Mouse (Mus musculus): Measurements from ENCODE around the gene H2-Ke6. TPM values are rescaled to one million over a fixed set of nuclear protein-coding genes. Genes with fewer than 3 reads are reported as not detected.

Gene H2-Ke6
- polyA plus RNA-seq, 1 experiment from 2014 or later: 48.0 TPM

- no peak for ATAC-seq (ENCODE audit: insufficient number of reproducible peaks, low FRiP score)
- peaks cover 28% of the 10 kb centered on the region for H3K36me3 ChIP-seq
- peak overlapping the region; percentile 94 for H3K9ac ChIP-seq
- peaks cover 70% of the 10 kb centered on the region for H3K4me1 ChIP-seq (replicated peaks)
- no peak overlapping the region for H3K27ac ChIP-seq (ENCODE audit: poor library complexity, severe bottlenecking)
- H3K27me3 ChIP-seq (replicated peaks): no peaks in the 10 kb centered on the region
- H3K4me3 ChIP-seq: peak overlapping the region; percentile 92
- H3K9me3 ChIP-seq (replicated peaks): no peaks in the 10 kb centered on the region
- WGBS: 86% methylated on average over 18 of the region's 18 CpGs
- H3K4me2 ChIP-seq: peak overlapping the region; percentile 92
These were observed 1.5 kb upstream of the H2-Ke6 start for GRCm38 (mm10) chr17:34029150-34029889.

GRCm38 (mm10) chr17:34028501-34029149 lies 765 bp upstream of the H2-Ke6 start:
- no peaks in the 10 kb centered on the region for H3K9me3 ChIP-seq (replicated peaks)
- no peaks in the 10 kb centered on the region for H3K27me3 ChIP-seq (replicated peaks)
- 68% methylated on average over 17 of the region's 17 CpGs for WGBS
- peak overlapping the region; percentile 88 for H3K4me2 ChIP-seq
- H3K4me3 ChIP-seq: peak overlapping the region; percentile 66
- peaks cover 22% of the 10 kb centered on the region for H3K36me3 ChIP-seq
- H3K9ac ChIP-seq: no peak overlapping the region
- H3K27ac ChIP-seq (ENCODE audit: poor library complexity, severe bottlenecking): 0 out of 2 replicates have a peak overlapping the region, but pooled peaks have one; percentile 12
- no peak for ATAC-seq (ENCODE audit: insufficient number of reproducible peaks, low FRiP score)
- H3K4me1 ChIP-seq (replicated peaks): peaks cover 70% of the 10 kb centered on the region

GRCm38 (mm10) chr17:34026917-34027655 lies 774 bp downstream of the H2-Ke6 start:
- peak overlapping the region; percentile 65 for H3K27ac ChIP-seq (ENCODE audit: poor library complexity, severe bottlenecking)
- peaks cover 58% of the 10 kb centered on the region for H3K4me1 ChIP-seq (replicated peaks)
- H3K36me3 ChIP-seq: peaks cover 32% of the 10 kb centered on the region
- WGBS: 10% methylated on average over 36 of the region's 36 CpGs
- H3K9ac ChIP-seq: peak overlapping the region; percentile 71
- H3K27me3 ChIP-seq (replicated peaks): no peaks in the 10 kb centered on the region
- no peak for ATAC-seq (ENCODE audit: insufficient number of reproducible peaks, low FRiP score)
- H3K9me3 ChIP-seq (replicated peaks): no peaks in the 10 kb centered on the region
- H3K4me2 ChIP-seq: peak overlapping the region; percentile 88
- peak overlapping the region; percentile 66 for H3K4me3 ChIP-seq

GRCm38 (mm10) chr17:34026221-34026620 lies 1.6 kb downstream of the H2-Ke6 start:
- peak overlapping the region; percentile 91; the same call in 1 of the 2 replicates for H3K9ac ChIP-seq
- peak overlapping the region; percentile 75; the same call in 1 of the 2 replicates for H3K4me3 ChIP-seq
- no peaks in the 10 kb centered on the region for H3K9me3 ChIP-seq (replicated peaks)
- peaks cover 58% of the 10 kb centered on the region for H3K4me1 ChIP-seq (replicated peaks)
- peak overlapping the region; percentile 95 for H3K4me2 ChIP-seq
- H3K36me3 ChIP-seq: peaks cover 41% of the 10 kb centered on the region
- WGBS: 42% methylated on average over 2 of the region's 2 CpGs
- no peak overlapping the region for H3K27ac ChIP-seq (ENCODE audit: poor library complexity, severe bottlenecking)
- H3K27me3 ChIP-seq (replicated peaks): no peaks in the 10 kb centered on the region
- ATAC-seq (ENCODE audit: insufficient number of reproducible peaks, low FRiP score): no peak

GRCm38 (mm10) chr17:34025756-34026151 lies 2.1 kb downstream of the H2-Ke6 start:
- H3K4me2 ChIP-seq: peak overlapping the region; percentile 95
- peak overlapping the region; percentile 75 for H3K4me3 ChIP-seq
- no peak overlapping the region for H3K27ac ChIP-seq (ENCODE audit: poor library complexity, severe bottlenecking)
- H3K4me1 ChIP-seq (replicated peaks): peaks cover 58% of the 10 kb centered on the region
- 0 out of 2 replicates have a peak, but pooled peaks cover under 1% of the 10 kb centered on the region for H3K9me3 ChIP-seq (replicated peaks)
- H3K9ac ChIP-seq: peak overlapping the region; percentile 91
- WGBS: 21% methylated on average over 7 of the region's 7 CpGs
- no peaks in the 10 kb centered on the region for H3K27me3 ChIP-seq (replicated peaks)
- ATAC-seq (ENCODE audit: insufficient number of reproducible peaks, low FRiP score): no peak
- peaks cover 45% of the 10 kb centered on the region for H3K36me3 ChIP-seq

- peak overlapping the region; percentile 75 for H3K4me3 ChIP-seq
- peaks cover 48% of the 10 kb centered on the region for H3K36me3 ChIP-seq
- peaks cover 52% of the 10 kb centered on the region for H3K4me1 ChIP-seq (replicated peaks)
- peak overlapping the region; percentile 95 for H3K4me2 ChIP-seq
- no peaks in the 10 kb centered on the region for H3K27me3 ChIP-seq (replicated peaks)
- peaks cover 5% of the 10 kb centered on the region; the same call in 1 of the 2 replicates for H3K9me3 ChIP-seq (replicated peaks)
- WGBS: under 1% methylated on average over 57 of the region's 57 CpGs
- ATAC-seq (ENCODE audit: insufficient number of reproducible peaks, low FRiP score): 0 out of 2 replicates have a peak, but pooled peaks have one; percentile 6
- H3K27ac ChIP-seq (ENCODE audit: poor library complexity, severe bottlenecking): peak overlapping the region; percentile 93
- peak overlapping the region; percentile 91 for H3K9ac ChIP-seq
These were observed 2.8 kb downstream of the H2-Ke6 start for GRCm38 (mm10) chr17:34024861-34025755.

- peaks cover 13% of the 10 kb centered on the region for H3K9me3 ChIP-seq (replicated peaks)
- H3K4me3 ChIP-seq: peak within 1 kb of the TSS; percentile 75
- H3K9ac ChIP-seq: peak within 1 kb of the TSS; percentile 91
- H3K4me1 ChIP-seq (replicated peaks): peaks cover 44% of the 10 kb centered on the region
- peaks cover 45% of the 10 kb centered on the region for H3K36me3 ChIP-seq
- H3K27ac ChIP-seq (ENCODE audit: poor library complexity, severe bottlenecking): peak within 1 kb of the TSS; percentile 93
- 0% methylated on average over 50 of the region's 58 CpGs for WGBS
- peak within 1 kb of the TSS; percentile 95 for H3K4me2 ChIP-seq
- H3K27me3 ChIP-seq (replicated peaks): no peaks in the 10 kb centered on the region
- ATAC-seq (ENCODE audit: insufficient number of reproducible peaks, low FRiP score): peak; percentile 77
These were observed 3.5 kb downstream of the H2-Ke6 start, which contains the start of gene Ring1 for GRCm38 (mm10) chr17:34024317-34024821. Gene Ring1, minus strand, starts transcription at chr17:34024680.

- no peak overlapping the region for H3K27ac ChIP-seq (ENCODE audit: poor library complexity, severe bottlenecking)
- WGBS: 61% methylated on average over 9 of the region's 9 CpGs
- H3K27me3 ChIP-seq (replicated peaks): no peaks in the 10 kb centered on the region
- H3K4me1 ChIP-seq (replicated peaks): peaks cover 37% of the 10 kb centered on the region
- H3K4me3 ChIP-seq: peak overlapping the region; percentile 75
- peak overlapping the region; percentile 95 for H3K4me2 ChIP-seq
- peak overlapping the region; percentile 91 for H3K9ac ChIP-seq
- no peak for ATAC-seq (ENCODE audit: insufficient number of reproducible peaks, low FRiP score)
- H3K36me3 ChIP-seq: peaks cover 38% of the 10 kb centered on the region
- peaks cover 17% of the 10 kb centered on the region for H3K9me3 ChIP-seq (replicated peaks)
These were observed 4.2 kb downstream of the H2-Ke6 start for GRCm38 (mm10) chr17:34023678-34024077.

GRCm38 (mm10) chr17:34022987-34023386 lies 4.9 kb downstream of the H2-Ke6 start:
- Histone ChIP-seq H3K9ac (no peak overlapping the region), H3K4me2 (no peak overlapping the region), H3K9me3 (replicated peaks) (peaks cover 17% of the 10 kb centered on the region), H3K27ac (ENCODE audit: poor library complexity, severe bottlenecking) (no peak overlapping the region), H3K27me3 (replicated peaks) (no peaks in the 10 kb centered on the region), H3K36me3 (peaks cover 33% of the 10 kb centered on the region), H3K4me3 (no peak overlapping the region), H3K4me1 (replicated peaks) (peaks cover 30% of the 10 kb centered on the region)
- WGBS: 94% methylated on average over 20 of the region's 20 CpGs
- no peak for ATAC-seq (ENCODE audit: insufficient number of reproducible peaks, low FRiP score)

- no peak overlapping the region for H3K27ac ChIP-seq (ENCODE audit: poor library complexity, severe bottlenecking)
- H3K4me2 ChIP-seq: no peak overlapping the region
- H3K4me1 ChIP-seq (replicated peaks): peaks cover 29% of the 10 kb centered on the region
- H3K9ac ChIP-seq: no peak overlapping the region
- peaks cover 33% of the 10 kb centered on the region for H3K36me3 ChIP-seq
- H3K27me3 ChIP-seq (replicated peaks): no peaks in the 10 kb centered on the region
- H3K4me3 ChIP-seq: no peak overlapping the region
- 86% methylated on average over 14 of the region's 14 CpGs for WGBS
- no peak for ATAC-seq (ENCODE audit: insufficient number of reproducible peaks, low FRiP score)
- H3K9me3 ChIP-seq (replicated peaks): peaks cover 17% of the 10 kb centered on the region
These were observed 5.5 kb downstream of the H2-Ke6 start for GRCm38 (mm10) chr17:34022414-34022783.
